13 mouse cellular contexts compared by ENCODE assay signal in the genomic region with DNA sequence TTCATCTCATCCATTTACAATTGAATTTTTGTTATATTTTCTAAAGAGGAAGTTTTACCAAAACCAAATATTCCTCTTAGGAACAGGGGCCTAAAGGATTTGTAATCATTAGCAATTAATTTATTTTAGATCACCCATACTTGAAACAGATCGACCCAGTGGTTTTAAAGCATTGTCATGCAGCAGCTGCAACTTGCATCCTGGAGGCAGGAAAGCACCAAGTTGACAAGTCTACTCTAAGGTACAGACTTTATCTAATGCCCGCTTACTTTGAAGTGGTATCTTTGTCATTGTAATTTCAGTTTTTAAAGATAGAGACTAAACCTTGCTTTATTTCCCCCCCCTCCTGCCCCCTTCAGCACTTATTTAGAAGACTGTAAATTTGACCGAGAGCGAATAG. TPM values are rescaled to one million over a fixed set of nuclear protein-coding genes. Genes with fewer than 3 reads are reported as not detected.
A peak's percentile ranks its signal among the peaks of the same experiment; 100 is the strongest.
DNase-seq lines count a peak whose midpoint lies in the region; ATAC-seq and TF ChIP-seq lines count a peak whose summit lies in the region.
"Had no signal": no experiment of that assay in that cellular context is flagged by ENCODE, and none has a peak within 500 bp of the region (broad histone marks: within the 10 kb centered on the region; RNA-seq: fewer than 3 reads in every experiment).

No protein-coding gene starts in this region.

- ATAC-seq in hindbrain, embryonic 15.5 days (ENCODE audit: low FRiP score, low read depth) = no peak
- ATAC-seq in hindbrain, embryonic 11.5 days (ENCODE audit: low FRiP score) = no peak
- no peak for ATAC-seq in neural tube, embryonic 12.5 days (ENCODE audit: low FRiP score, low read depth)
- ATAC-seq in limb, embryonic 14.5 days (ENCODE audit: low FRiP score, low read depth) = no peak

- H3K9ac ChIP-seq in hindbrain, embryonic 15.5 days = no peak overlapping the region
- no peak overlapping the region for H3K9ac ChIP-seq in hindbrain, embryonic 11.5 days (ENCODE audit: low read depth, low read length)
- H3K9ac ChIP-seq in neural tube, embryonic 12.5 days = no peak overlapping the region
- no peak overlapping the region for H3K9ac ChIP-seq in limb, embryonic 14.5 days (ENCODE audit: low read depth, low read length, severe bottlenecking)

- no peaks in the 10 kb centered on the region for H3K36me3 ChIP-seq in hindbrain, embryonic 15.5 days
- no peaks in the 10 kb centered on the region for H3K36me3 ChIP-seq in hindbrain, embryonic 11.5 days (ENCODE audit: control insufficient read depth, insufficient read depth, low read length)
- no peaks in the 10 kb centered on the region for H3K36me3 ChIP-seq in neural tube, embryonic 12.5 days
- no peaks in the 10 kb centered on the region for H3K36me3 ChIP-seq in limb, embryonic 14.5 days (ENCODE audit: control insufficient read depth, insufficient read depth, low read length)

- H3K27ac ChIP-seq in hindbrain, embryonic 15.5 days (replicated peaks) = no peak overlapping the region
- no peak overlapping the region for H3K27ac ChIP-seq in hindbrain, embryonic 11.5 days (ENCODE audit: low read depth, low read length)
- no peak overlapping the region for H3K27ac ChIP-seq in neural tube, embryonic 12.5 days
- no peak overlapping the region for H3K27ac ChIP-seq in cortical plate, adult 2 months (ENCODE audit: insufficient read depth, low read length)
- no peak overlapping the region for H3K27ac ChIP-seq in limb, embryonic 14.5 days (replicated peaks; ENCODE audit: low read depth, low read length)
- H3K27ac ChIP-seq: heart, adult 2 months had no signal

- TF ChIP-seq CTCF in cortical plate, adult 2 months (IDR thresholded peaks at IDR 0.05; ENCODE audit: extremely low read depth, insufficient read depth, low read length) = no peak

- peak overlapping the region; percentile 90; the same call in 1 of the 2 replicates for H3K4me2 ChIP-seq in hindbrain, embryonic 15.5 days
- H3K4me2 ChIP-seq in hindbrain, embryonic 11.5 days (replicated peaks; ENCODE audit: low read depth, low read length) = no peak overlapping the region
- peak overlapping the region; percentile 71 for H3K4me2 ChIP-seq in neural tube, embryonic 12.5 days (replicated peaks)
- H3K4me2 ChIP-seq in limb, embryonic 14.5 days (replicated peaks; ENCODE audit: low read depth, low read length, severe bottlenecking) = peak overlapping the region; percentile 85

- no peak for DNase-seq in hindbrain, embryonic 11.5 days (ENCODE audit: low spot score)
- no peak for DNase-seq in neural tube, embryonic 10.5 days (ENCODE audit: extremely low spot score, low spot score)
- no peak for DNase-seq in limb, embryonic 14.5 days (ENCODE audit: low spot score)
- DNase-seq in right cerebral cortex, postnatal 4 days = no peak
- DNase-seq in urinary bladder, postnatal 10 days (ENCODE audit: low spot score) = no peak
- DNase-seq: adrenal gland, postnatal 14 days; cerebellum, adult 11-12 months; heart, adult 2 months; kidney, adult 8-10 months; spleen, adult 18-20 months had no signal

- H3K4me1 ChIP-seq in hindbrain, embryonic 15.5 days (replicated peaks) = peaks cover 33% of the 10 kb centered on the region
- H3K4me1 ChIP-seq in hindbrain, embryonic 11.5 days (replicated peaks; ENCODE audit: control insufficient read depth, insufficient read depth, low read length) = no peaks in the 10 kb centered on the region
- peaks cover 12% of the 10 kb centered on the region for H3K4me1 ChIP-seq in neural tube, embryonic 12.5 days
- H3K4me1 ChIP-seq in cortical plate, adult 2 months (ENCODE audit: control insufficient read depth, insufficient read depth, low read length) = peaks cover 2% of the 10 kb centered on the region; the same call in 1 of the 2 replicates
- H3K4me1 ChIP-seq in limb, embryonic 14.5 days (ENCODE audit: control insufficient read depth, insufficient read depth, low read length) = peaks cover 16% of the 10 kb centered on the region; the same call in 1 of the 2 replicates

- 60% methylated on average over 4 of the region's 4 CpGs for WGBS in hindbrain, embryonic 15.5 days
- WGBS in hindbrain, embryonic 11.5 days = 12% methylated on average over 4 of the region's 4 CpGs
- 22% methylated on average over 4 of the region's 4 CpGs for WGBS in neural tube, embryonic 12.5 days
- 39% methylated on average over 4 of the region's 4 CpGs for WGBS in limb, embryonic 14.5 days

- no peaks in the 10 kb centered on the region for H3K9me3 ChIP-seq in hindbrain, embryonic 15.5 days
- no peaks in the 10 kb centered on the region for H3K9me3 ChIP-seq in hindbrain, embryonic 11.5 days (ENCODE audit: control insufficient read depth, low read length)
- no peaks in the 10 kb centered on the region for H3K9me3 ChIP-seq in neural tube, embryonic 12.5 days
- no peaks in the 10 kb centered on the region for H3K9me3 ChIP-seq in limb, embryonic 14.5 days (ENCODE audit: control insufficient read depth, low read length)

- H3K4me3 ChIP-seq in hindbrain, embryonic 15.5 days = no peak overlapping the region
- H3K4me3 ChIP-seq in hindbrain, embryonic 11.5 days (ENCODE audit: low read depth, low read length) = no peak overlapping the region
- H3K4me3 ChIP-seq in neural tube, embryonic 12.5 days = no peak overlapping the region
- peak overlapping the region; percentile 84; the same call in 1 of the 2 replicates for H3K4me3 ChIP-seq in cortical plate, adult 2 months (ENCODE audit: insufficient read depth, low read length)
- H3K4me3 ChIP-seq in limb, embryonic 14.5 days (replicated peaks; ENCODE audit: low read length) = peak overlapping the region; percentile 97; the same call in 1 of the 2 replicates

- H3K27me3 ChIP-seq in hindbrain, embryonic 15.5 days = 0 out of 2 replicates have a peak, but pooled peaks cover 6% of the 10 kb centered on the region
- peaks cover 9% of the 10 kb centered on the region for H3K27me3 ChIP-seq in hindbrain, embryonic 11.5 days (ENCODE audit: control insufficient read depth, insufficient read depth, low read length)
- peaks cover 12% of the 10 kb centered on the region for H3K27me3 ChIP-seq in neural tube, embryonic 12.5 days (replicated peaks)
- peaks cover 9% of the 10 kb centered on the region; the same call in 1 of the 2 replicates for H3K27me3 ChIP-seq in limb, embryonic 14.5 days (ENCODE audit: control insufficient read depth, insufficient read depth, low read length)

- no peak for TF ChIP-seq POLR2A in cortical plate, adult 2 months (IDR thresholded peaks at IDR 0.05; ENCODE audit: extremely low read depth, insufficient read depth, low read length)
- TF ChIP-seq POLR2A in limb, embryonic 14.5 days (IDR thresholded peaks at IDR 0.05; ENCODE audit: borderline replicate concordance, extremely low read depth, insufficient read depth, insufficient read length) = no peak

RNA-seq across cellular contexts. Expression of gene Commd3, which starts 1.6 kb away (rescaled TPM):
- polyA plus RNA-seq in hindbrain, embryonic 15.5 days (2015; fragmentation: Nextera tagmentation; extraction: Ambion mirVana) = 174 and 175 TPM in 2 replicates
- polyA plus RNA-seq in hindbrain, embryonic 11.5 days (2014; fragmentation: Nextera tagmentation; extraction: Ambion mirVana) = 152 and 161 TPM in 2 replicates
- 186 and 192 TPM in 2 replicates for polyA plus RNA-seq in neural tube, embryonic 12.5 days (2016; fragmentation: Nextera tagmentation; extraction: Ambion mirVana)
- 117 and 125 TPM in 2 replicates for polyA plus RNA-seq in cortical plate, adult 2 months (2012; rRNA removed)
- polyA plus RNA-seq in limb, embryonic 14.5 days (2012; rRNA removed) = 116 and 146 TPM in 2 replicates
- 233 and 244 TPM in 2 replicates for polyA plus RNA-seq in limb, embryonic 14.5 days (2014; fragmentation: Nextera tagmentation; extraction: Ambion mirVana)

RNA-seq across cellular contexts. Expression of gene Bmi1, which starts 3.1 kb away (rescaled TPM):
- 17.8 and 21.1 TPM in 2 replicates for polyA plus RNA-seq in hindbrain, embryonic 15.5 days (2015; fragmentation: Nextera tagmentation; extraction: Ambion mirVana)
- polyA plus RNA-seq in hindbrain, embryonic 11.5 days (2014; fragmentation: Nextera tagmentation; extraction: Ambion mirVana) = 40.6 and 48.8 TPM in 2 replicates
- polyA plus RNA-seq in neural tube, embryonic 12.5 days (2016; fragmentation: Nextera tagmentation; extraction: Ambion mirVana) = 42.1 and 42.6 TPM in 2 replicates
- 34.7 and 37.1 TPM in 2 replicates for polyA plus RNA-seq in cortical plate, adult 2 months (2012; rRNA removed)
- 39.6 and 43.7 TPM in 2 replicates for polyA plus RNA-seq in limb, embryonic 14.5 days (2012; rRNA removed)
- 28.5 and 34.0 TPM in 2 replicates for polyA plus RNA-seq in limb, embryonic 14.5 days (2014; fragmentation: Nextera tagmentation; extraction: Ambion mirVana)

RNA-seq across cellular contexts. Expression of gene Spag6, which starts 20.1 kb away (rescaled TPM):
- polyA plus RNA-seq in hindbrain, embryonic 15.5 days (2015; fragmentation: Nextera tagmentation; extraction: Ambion mirVana) = 0.06 and 0.21 TPM in 2 replicates
- polyA plus RNA-seq in hindbrain, embryonic 11.5 days (2014; fragmentation: Nextera tagmentation; extraction: Ambion mirVana) = 0.98 and 1.2 TPM in 2 replicates
- polyA plus RNA-seq in neural tube, embryonic 12.5 days (2016; fragmentation: Nextera tagmentation; extraction: Ambion mirVana) = 0.13 and 0.34 TPM in 2 replicates
- polyA plus RNA-seq in cortical plate, adult 2 months (2012; rRNA removed) = 6.7 and 8.9 TPM in 2 replicates
- 0.03 and 0.48 TPM in 2 replicates for polyA plus RNA-seq in limb, embryonic 14.5 days (2012; rRNA removed)
- polyA plus RNA-seq in limb, embryonic 14.5 days (2014; fragmentation: Nextera tagmentation; extraction: Ambion mirVana) = 0.15 TPM in 1 of 2 replicates, not detected in the other

Comparison
In these comparisons a context has a peak if more than half of its experiments do, and no peak if none do; other contexts are left out.
1. H3K4me3 ChIP-seq: peak in cortical plate, adult 2 months (single experiment) and limb, embryonic 14.5 days (single experiment); none in hindbrain, embryonic 15.5 days (single experiment), hindbrain, embryonic 11.5 days (single experiment) and neural tube, embryonic 12.5 days (single experiment).